Mouse (Mus musculus): Measurements from ENCODE around the gene Rpp25l.

Gene Rpp25l

DNA sequence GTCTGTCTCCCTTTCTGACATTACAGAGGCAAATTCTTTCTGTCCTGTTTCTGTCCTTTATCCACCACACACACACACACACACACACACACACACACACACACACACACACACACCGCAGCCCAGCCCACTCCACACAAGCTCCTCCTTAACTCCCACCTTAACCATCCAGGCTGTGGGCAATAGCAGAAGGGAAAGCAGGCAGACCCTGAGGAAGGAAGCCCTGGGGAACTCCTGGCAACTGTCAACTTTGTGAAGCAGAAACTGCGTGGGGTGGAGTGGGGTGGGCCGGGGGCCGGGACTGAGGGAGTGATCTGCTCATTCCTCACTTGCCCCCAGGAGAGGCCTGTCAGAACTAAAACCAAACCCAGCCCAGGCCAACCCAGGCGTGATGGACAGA, 41.8 kb downstream of the Rpp25l start:
- no peak for DNase-seq (ENCODE audit: low spot score in 2 of 2)

GRCm38 (mm10) chr4:41670836-41671235, 42.5 kb downstream of the Rpp25l start:
- DNase-seq (ENCODE audit: low spot score in 2 of 2) = no peak

- no peak for DNase-seq (ENCODE audit: low spot score in 2 of 2)
Observed at GRCm38 (mm10) chr4:41666646-41667045, 46.7 kb downstream of the Rpp25l start.

DNA sequence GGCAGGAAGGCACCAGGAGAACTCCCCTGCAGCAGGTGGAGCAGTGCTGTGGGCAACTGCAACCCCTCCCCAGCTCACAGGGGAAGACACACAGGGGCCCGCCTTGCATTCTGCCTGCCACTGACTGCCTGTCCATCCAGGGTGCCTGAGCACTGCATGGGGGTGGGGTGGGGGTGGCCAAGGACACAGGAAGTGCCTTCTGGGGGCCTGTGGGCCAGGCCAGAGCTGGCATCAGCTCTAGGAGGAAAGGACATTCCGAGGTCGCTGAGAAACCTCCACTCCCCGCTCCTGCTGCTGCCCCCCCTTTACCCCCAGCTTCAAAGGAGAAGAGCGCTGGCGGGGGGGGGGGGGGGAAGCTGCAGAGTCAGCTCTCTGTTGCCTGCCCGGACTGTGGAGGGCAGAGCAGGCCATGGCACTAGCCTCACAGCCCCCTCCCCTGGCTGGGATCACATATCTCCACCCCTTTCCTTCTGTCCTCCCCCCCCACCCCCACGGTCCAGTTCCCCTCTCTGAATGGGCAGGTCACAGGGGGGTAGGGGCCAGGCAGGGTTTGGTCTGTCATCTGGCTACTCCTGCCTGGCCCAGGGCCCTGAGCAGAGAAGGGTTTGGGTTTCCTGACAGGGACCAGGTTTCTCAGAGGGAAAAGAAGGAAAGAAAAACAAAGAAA, 48.2 kb downstream of the Rpp25l start:
- no peak for DNase-seq (ENCODE audit: low spot score in 2 of 2)

GRCm38 (mm10) chr4:41664533-41664932, 48.8 kb downstream of the Rpp25l start:
- DNase-seq (ENCODE audit: low spot score in 2 of 2) = no peak

DNA sequence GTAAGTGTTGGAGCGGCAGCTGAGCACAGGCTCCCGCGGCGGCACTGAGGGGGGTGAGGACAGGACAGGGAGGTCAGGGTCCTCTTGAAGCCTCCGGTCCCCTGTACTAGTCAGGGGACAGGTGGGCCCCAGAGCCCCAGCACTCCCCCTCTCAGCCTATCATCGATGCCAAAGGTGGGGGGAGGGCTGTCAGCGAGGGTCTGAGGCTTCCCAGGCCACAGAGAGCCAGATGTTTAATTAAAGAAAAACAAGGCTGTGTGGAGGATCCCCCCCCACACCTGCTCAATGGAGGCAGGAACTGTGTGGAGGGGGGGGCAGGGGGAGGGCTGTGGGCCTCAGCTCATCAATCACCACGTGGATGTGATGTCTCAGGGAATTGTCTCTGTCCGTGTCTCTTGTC, 49.7 kb downstream of the Rpp25l start:
- DNase-seq (ENCODE audit: low spot score in 2 of 2) = no peak

DNA sequence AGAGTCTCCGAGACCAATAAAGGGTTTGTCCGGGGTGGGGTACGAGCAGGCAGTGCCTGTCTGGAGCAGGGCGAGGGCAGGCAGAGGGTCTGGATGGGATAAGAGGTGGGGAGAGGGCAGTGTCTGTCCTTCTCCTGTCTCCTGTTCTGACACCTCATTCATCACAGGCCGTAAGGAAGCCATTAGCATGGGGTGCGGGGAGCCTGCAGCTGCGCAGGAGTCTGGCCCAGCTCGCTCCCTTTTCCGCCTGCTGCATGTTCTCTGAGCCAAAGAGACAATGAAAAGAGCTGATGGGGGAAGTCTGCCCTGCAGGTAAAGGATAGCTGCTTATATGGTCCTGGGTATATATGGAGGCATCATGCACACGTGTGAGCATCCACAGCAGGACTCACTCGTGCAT, 50.6 kb downstream of the Rpp25l start:
- DNase-seq (ENCODE audit: low spot score in 2 of 2) = no peak

Data from right cerebral cortex, postnatal 36 days (tissue).